Mouse (Mus musculus): ENCODE measurements around the gene Arhgap35.

GRCm38 (mm10) chr7:16644260-16644659, 29.5 kb upstream of the Arhgap35 start:
- TF ChIP-seq CTCF (IDR thresholded peaks at IDR 0.05; ENCODE audit: control insufficient read depth, insufficient read depth, low read length): no peak
- TF ChIP-seq POLR2A (IDR thresholded peaks at IDR 0.05; ENCODE audit: borderline replicate concordance, control insufficient read depth, low read depth, low read length): no peak
